Mouse (Mus musculus): ENCODE results near the gene Anks6. TPM values are rescaled to one million over a fixed set of nuclear protein-coding genes. Genes with fewer than 3 reads are reported as not detected.
A peak's percentile ranks its signal among the peaks of the same experiment; 100 is the strongest.

Anks6 gene
- 3.6 and 5.3 TPM in 2 replicates for polyA plus RNA-seq (2014; fragmentation: Nextera tagmentation; extraction: Ambion mirVana)

GRCm38 (mm10) chr4:47056791-47057509 is at the start of gene Anks6:
Anks6 (minus strand) TSS chr4:47057427.
- Histone ChIP-seq H3K4me1 (ENCODE audit: control insufficient read depth, insufficient read depth, low read length) (0 out of 2 replicates have a peak, but pooled peaks cover 7% of the 10 kb centered on the region), H3K36me3 (ENCODE audit: control insufficient read depth, insufficient read depth, low read length) (no peaks in the 10 kb centered on the region), H3K4me3 (ENCODE audit: low read depth, low read length) (peak within 1 kb of the TSS; percentile 82), H3K27ac (ENCODE audit: low read depth, low read length) (peak within 1 kb of the TSS; percentile 73), H3K9ac (replicated peaks; ENCODE audit: low read depth, low read length) (peak within 1 kb of the TSS; percentile 72), H3K4me2 (ENCODE audit: low read depth, low read length) (peak within 1 kb of the TSS; percentile 65), H3K27me3 (ENCODE audit: control insufficient read depth, insufficient read depth, low read length) (no peaks in the 10 kb centered on the region), H3K9me3 (ENCODE audit: control insufficient read depth, low read length) (no peaks in the 10 kb centered on the region)
- peak; percentile 88 for ATAC-seq (ENCODE audit: low read depth)
- WGBS = under 1% methylated on average over 75 of the region's 86 CpGs

DNA sequence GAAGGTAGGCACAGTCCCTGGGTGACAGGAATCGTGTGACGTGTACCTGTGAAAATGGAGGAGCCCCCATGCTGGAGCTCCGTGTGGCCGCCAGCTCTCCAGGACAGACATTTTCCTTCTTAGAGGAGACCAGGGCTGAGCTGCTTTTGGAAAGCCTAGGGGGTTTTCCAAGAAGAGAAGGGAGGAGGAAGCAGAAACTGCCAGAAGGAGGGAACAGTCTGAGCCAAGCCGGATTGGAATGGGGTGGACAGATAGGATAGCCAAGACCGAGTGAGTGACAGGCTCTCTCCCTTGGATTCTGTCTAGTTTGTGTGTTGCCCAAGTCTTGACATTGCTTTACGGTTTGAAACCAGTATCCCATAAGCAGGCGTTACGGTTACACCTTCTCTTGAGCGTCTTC is 46.3 kb upstream of the Anks6 start:
- Histone ChIP-seq H3K27ac (ENCODE audit: low read depth, low read length) (no peak overlapping the region), H3K36me3 (ENCODE audit: control insufficient read depth, insufficient read depth, low read length) (no peaks in the 10 kb centered on the region), H3K4me1 (ENCODE audit: control insufficient read depth, insufficient read depth, low read length) (no peaks in the 10 kb centered on the region), H3K27me3 (ENCODE audit: control insufficient read depth, insufficient read depth, low read length) (no peaks in the 10 kb centered on the region), H3K4me3 (ENCODE audit: low read depth, low read length) (no peak overlapping the region), H3K9me3 (ENCODE audit: control insufficient read depth, low read length) (no peaks in the 10 kb centered on the region), H3K4me2 (ENCODE audit: low read depth, low read length) (no peak overlapping the region), H3K9ac (replicated peaks; ENCODE audit: low read depth, low read length) (no peak overlapping the region)
- WGBS = 95% methylated on average over 10 of the region's 10 CpGs
- no peak for ATAC-seq (ENCODE audit: low read depth)

DNA sequence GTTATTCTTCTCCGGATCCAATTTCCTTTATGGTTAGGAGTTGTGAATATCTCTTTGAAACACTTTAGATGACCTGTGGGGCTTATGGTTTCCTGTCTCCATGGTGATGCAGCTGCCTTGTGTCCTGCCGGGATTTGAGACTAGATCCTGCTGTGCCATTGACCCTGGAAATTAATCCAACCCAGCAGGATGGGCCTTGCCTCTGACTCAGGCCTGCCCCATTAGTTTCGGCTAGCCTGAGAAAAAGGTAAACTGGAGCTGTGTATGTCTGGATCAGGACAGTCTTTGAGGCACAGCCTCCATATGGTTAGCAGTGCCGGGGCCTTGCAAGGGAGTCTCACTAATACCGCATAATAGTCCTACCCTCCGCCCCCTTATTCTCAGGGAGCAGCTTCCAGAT is 36.4 kb upstream of the Anks6 start:
- no peak overlapping the region for H3K27ac ChIP-seq (ENCODE audit: low read depth, low read length)
- H3K9ac ChIP-seq (replicated peaks; ENCODE audit: low read depth, low read length) = no peak overlapping the region
- H3K36me3 ChIP-seq (ENCODE audit: control insufficient read depth, insufficient read depth, low read length) = no peaks in the 10 kb centered on the region
- 25% methylated on average over 6 of the region's 6 CpGs for WGBS
- ATAC-seq (ENCODE audit: low read depth) = no peak
- H3K4me1 ChIP-seq (ENCODE audit: control insufficient read depth, insufficient read depth, low read length) = peaks cover 6% of the 10 kb centered on the region
- no peaks in the 10 kb centered on the region for H3K9me3 ChIP-seq (ENCODE audit: control insufficient read depth, low read length)
- H3K4me2 ChIP-seq (ENCODE audit: low read depth, low read length) = no peak overlapping the region
- H3K27me3 ChIP-seq (ENCODE audit: control insufficient read depth, insufficient read depth, low read length) = peaks cover 11% of the 10 kb centered on the region
- no peak overlapping the region for H3K4me3 ChIP-seq (ENCODE audit: low read depth, low read length)

- Histone ChIP-seq H3K9me3 (ENCODE audit: control insufficient read depth, low read length) (no peaks in the 10 kb centered on the region), H3K27me3 (ENCODE audit: control insufficient read depth, insufficient read depth, low read length) (peaks cover 11% of the 10 kb centered on the region), H3K27ac (ENCODE audit: low read depth, low read length) (no peak overlapping the region), H3K36me3 (ENCODE audit: control insufficient read depth, insufficient read depth, low read length) (no peaks in the 10 kb centered on the region), H3K4me1 (ENCODE audit: control insufficient read depth, insufficient read depth, low read length) (peaks cover 6% of the 10 kb centered on the region), H3K9ac (replicated peaks; ENCODE audit: low read depth, low read length) (0 out of 2 replicates have a peak overlapping the region, but pooled peaks have one; percentile 11), H3K4me2 (ENCODE audit: low read depth, low read length) (no peak overlapping the region), H3K4me3 (ENCODE audit: low read depth, low read length) (no peak overlapping the region)
- WGBS = 29% methylated on average over 9 of the region's 9 CpGs
- ATAC-seq (ENCODE audit: low read depth) = no peak
These were observed 35.9 kb upstream of the Anks6 start for GRCm38 (mm10) chr4:47093161-47093560.

GRCm38 (mm10) chr4:47092387-47093021 is 35.3 kb upstream of the Anks6 start:
- H3K9me3 ChIP-seq (ENCODE audit: control insufficient read depth, low read length) = no peaks in the 10 kb centered on the region
- H3K36me3 ChIP-seq (ENCODE audit: control insufficient read depth, insufficient read depth, low read length) = no peaks in the 10 kb centered on the region
- WGBS = 2% methylated on average over 21 of the region's 21 CpGs
- peak; percentile 58; the same call in 1 of the 2 replicates for ATAC-seq (ENCODE audit: low read depth)
- H3K4me2 ChIP-seq (ENCODE audit: low read depth, low read length) = peak overlapping the region; percentile 98
- H3K9ac ChIP-seq (replicated peaks; ENCODE audit: low read depth, low read length) = peak overlapping the region; percentile 68
- H3K27me3 ChIP-seq (ENCODE audit: control insufficient read depth, insufficient read depth, low read length) = peaks cover 11% of the 10 kb centered on the region
- H3K27ac ChIP-seq (ENCODE audit: low read depth, low read length) = no peak overlapping the region
- H3K4me3 ChIP-seq (ENCODE audit: low read depth, low read length) = peak overlapping the region; percentile 54
- H3K4me1 ChIP-seq (ENCODE audit: control insufficient read depth, insufficient read depth, low read length) = peaks cover 6% of the 10 kb centered on the region

GRCm38 (mm10) chr4:47091493-47092386 is 34.5 kb upstream of the Anks6 start, which contains the start of gene Galnt12:
Galnt12 (plus strand) TSS chr4:47091909.
- WGBS = under 1% methylated on average over 59 of the region's 74 CpGs

GRCm38 (mm10) chr4:47088671-47089070 is 31.4 kb upstream of the Anks6 start:
- peaks cover 6% of the 10 kb centered on the region for H3K4me1 ChIP-seq (ENCODE audit: control insufficient read depth, insufficient read depth, low read length)
- no peak overlapping the region for H3K4me3 ChIP-seq (ENCODE audit: low read depth, low read length)
- H3K27ac ChIP-seq (ENCODE audit: low read depth, low read length) = no peak overlapping the region
- WGBS = 90% methylated on average over 7 of the region's 7 CpGs
- no peaks in the 10 kb centered on the region for H3K9me3 ChIP-seq (ENCODE audit: control insufficient read depth, low read length)
- peaks cover 9% of the 10 kb centered on the region for H3K27me3 ChIP-seq (ENCODE audit: control insufficient read depth, insufficient read depth, low read length)
- no peak overlapping the region for H3K9ac ChIP-seq (replicated peaks; ENCODE audit: low read depth, low read length)
- H3K4me2 ChIP-seq (ENCODE audit: low read depth, low read length) = no peak overlapping the region
- no peaks in the 10 kb centered on the region for H3K36me3 ChIP-seq (ENCODE audit: control insufficient read depth, insufficient read depth, low read length)
- ATAC-seq (ENCODE audit: low read depth) = no peak

More at GRCm38 (mm10) chr4:47091493-47092386, 34.5 kb upstream of the Anks6 start, which contains the start of gene Galnt12:
- Histone ChIP-seq H3K27ac (ENCODE audit: low read depth, low read length) (no peak within 1 kb of the TSS), H3K4me2 (ENCODE audit: low read depth, low read length) (peak within 1 kb of the TSS; percentile 98), H3K4me3 (ENCODE audit: low read depth, low read length) (peak within 1 kb of the TSS; percentile 54), H3K9me3 (ENCODE audit: control insufficient read depth, low read length) (no peaks in the 10 kb centered on the region), H3K27me3 (ENCODE audit: control insufficient read depth, insufficient read depth, low read length) (peaks cover 11% of the 10 kb centered on the region), H3K36me3 (ENCODE audit: control insufficient read depth, insufficient read depth, low read length) (no peaks in the 10 kb centered on the region), H3K9ac (replicated peaks; ENCODE audit: low read depth, low read length) (peak within 1 kb of the TSS; percentile 68), H3K4me1 (ENCODE audit: control insufficient read depth, insufficient read depth, low read length) (peaks cover 6% of the 10 kb centered on the region)
- peak; percentile 84 for ATAC-seq (ENCODE audit: low read depth)

DNA sequence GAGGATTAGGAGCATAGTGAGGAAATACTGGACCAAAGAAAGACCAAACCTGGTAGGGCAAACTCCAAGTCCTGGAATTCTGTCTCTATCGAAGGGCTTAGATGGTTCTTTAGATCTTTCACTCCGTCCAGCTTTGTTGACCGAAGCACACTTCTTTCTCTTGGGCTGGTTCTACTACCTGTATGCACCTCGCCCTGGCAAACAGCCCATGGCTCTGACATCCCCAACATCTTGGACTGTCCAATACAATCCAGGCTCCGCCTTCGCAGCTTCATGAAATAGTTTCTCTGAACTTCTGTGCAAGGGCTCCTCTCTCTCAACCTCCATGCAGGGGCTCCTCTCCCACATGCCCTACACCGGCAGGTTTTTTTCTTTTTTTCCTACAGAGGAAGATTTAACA is 26.6 kb upstream of the Anks6 start:
- Histone ChIP-seq H3K4me2 (ENCODE audit: low read depth, low read length) (no peak overlapping the region), H3K27ac (ENCODE audit: low read depth, low read length) (no peak overlapping the region), H3K4me1 (ENCODE audit: control insufficient read depth, insufficient read depth, low read length) (no peaks in the 10 kb centered on the region), H3K4me3 (ENCODE audit: low read depth, low read length) (no peak overlapping the region), H3K9me3 (ENCODE audit: control insufficient read depth, low read length) (no peaks in the 10 kb centered on the region), H3K9ac (replicated peaks; ENCODE audit: low read depth, low read length) (no peak overlapping the region), H3K27me3 (ENCODE audit: control insufficient read depth, insufficient read depth, low read length) (no peaks in the 10 kb centered on the region), H3K36me3 (ENCODE audit: control insufficient read depth, insufficient read depth, low read length) (no peaks in the 10 kb centered on the region)
- WGBS = 91% methylated on average over 7 of the region's 7 CpGs
- ATAC-seq (ENCODE audit: low read depth) = no peak
